Mouse (Mus musculus): ENCODE data around the gene Slc35f5. TPM values are rescaled to one million over a fixed set of nuclear protein-coding genes. Genes with fewer than 3 reads are reported as not detected.

Slc35f5 gene
- polyA plus RNA-seq (2015; fragmentation: Nextera tagmentation; extraction: Ambion mirVana): 36.8 and 38.3 TPM in 2 replicates

GRCm38 (mm10) chr1:125560259-125561192 lies at the start of gene Slc35f5:
Gene Slc35f5, plus strand, starts transcription at chr1:125560595.

Other genes with a start within 250 kb of the Slc35f5 start
- gene Actr3, start 124.9 kb upstream of the Slc35f5 start, polyA plus RNA-seq (2015; fragmentation: Nextera tagmentation; extraction: Ambion mirVana): 79.3 and 102 TPM in 2 replicates
- 0.06 and 0.10 TPM in 2 replicates for gene Gpr39, start 116.4 kb downstream of the Slc35f5 start, polyA plus RNA-seq (2015; fragmentation: Nextera tagmentation; extraction: Ambion mirVana)

All from skeletal muscle tissue, postnatal 0 days (tissue).